Mouse (Mus musculus) intestine, embryonic 14.5 days (tissue): ENCODE results near the gene Fam3b. TPM values are rescaled to one million over a fixed set of nuclear protein-coding genes. Genes with fewer than 3 reads are reported as not detected.
A peak's percentile ranks its signal among the peaks of the same experiment; 100 is the strongest.

Experiments
- ATAC-seq: fragments of 200-750 bp; cut with Nextera tagmentation; replicated peaks from 2 replicates; pipeline ENCODE4 v1.8.0; 2017; ENCODE audit warnings: low read depth, moderate number of reproducible peaks, moderate TSS enrichment, moderate library complexity; ENCODE audit not compliant: low FRiP score, low TSS enrichment
- DNase-seq: peaks from one replicate; pipeline ENCODE4 v3.0.0-alpha.2; 2018; ENCODE audit warnings: low spot score
- H3K27ac ChIP-seq: fragments of 300-500 bp; sonication (generic); 2 replicates; pipeline ENCODE4 v1.5.1; 2014; ENCODE audit warnings: low read depth, mild to moderate bottlenecking, control low read depth
- H3K27me3 ChIP-seq: fragments of 300-500 bp; sonication (generic); replicated peaks from 2 replicates; pipeline ENCODE4 v1.6.1; 2014; ENCODE audit warnings: low read length, control low read depth; ENCODE audit not compliant: control insufficient read depth, insufficient read depth
- H3K36me3 ChIP-seq: fragments of 300-500 bp; sonication (generic); 2 replicates; pipeline ENCODE4 v1.6.1; 2014; ENCODE audit warnings: low read length, control low read depth; ENCODE audit not compliant: control insufficient read depth, insufficient read depth
- H3K4me1 ChIP-seq: fragments of 300-500 bp; sonication (generic); replicated peaks from 2 replicates; pipeline ENCODE4 v1.6.1; 2014; ENCODE audit warnings: low read length, control low read depth, mixed read lengths; ENCODE audit not compliant: control insufficient read depth, insufficient read depth
- H3K4me2 ChIP-seq: fragments of 300-500 bp; sonication (generic); 2 replicates; pipeline ENCODE4 v1.6.1; 2014; ENCODE audit warnings: low read length
- H3K4me3 ChIP-seq: fragments of 300-500 bp; sonication (generic); 2 replicates; pipeline ENCODE4 v1.5.1; 2014; ENCODE audit warnings: low read depth, low read length, control low read depth, mixed read lengths
- H3K9ac ChIP-seq: fragments of 300-500 bp; sonication (generic); 2 replicates; pipeline ENCODE4 v1.6.1; 2014; ENCODE audit warnings: mild to moderate bottlenecking, low read length
- H3K9me3 ChIP-seq: fragments of 300-500 bp; sonication (generic); 2 replicates; pipeline ENCODE4 v1.6.1; 2016; ENCODE audit warnings: low read length, control low read depth; ENCODE audit not compliant: control insufficient read depth
- WGBS: fragments of 180-500 bp; shearing (Covaris S2); extraction: QIAGEN DNeasy Blood & Tissue Kit; methylation state at CpG from one replicate; pipeline ENCODE4 v1.1.7; 2014; 5-methylcytosine and 5-hydroxymethylcytosine counted together
- polyA plus RNA-seq: library from polyadenylated mRNA; unstranded; fragments of >200 nt; fragmentation: Nextera tagmentation; extraction: Ambion mirVana; gene quantifications from 2 replicates; pipeline ENCODE4 v1.2.1, GENCODE M21; 2014

The Fam3b gene
- polyA plus RNA-seq, 1 experiment from 2014 or later = 0.26 TPM

GRCm38 (mm10) chr16:97447386-97447785 lies 67.2 kb downstream of the Fam3b start:
- no peak overlapping the region for H3K9ac ChIP-seq
- H3K4me3 ChIP-seq = no peak overlapping the region
- no peak overlapping the region for H3K4me2 ChIP-seq
- H3K27ac ChIP-seq = no peak overlapping the region
- H3K27me3 ChIP-seq = no peaks in the 10 kb centered on the region
- H3K36me3 ChIP-seq = no peaks in the 10 kb centered on the region
- no peak for DNase-seq
- no peaks in the 10 kb centered on the region for H3K4me1 ChIP-seq
- H3K9me3 ChIP-seq = no peaks in the 10 kb centered on the region
- no peak for ATAC-seq

GRCm38 (mm10) chr16:97443670-97444263 lies 70.8 kb downstream of the Fam3b start:
- H3K4me3 ChIP-seq = no peak overlapping the region
- peak; percentile 65 for DNase-seq
- H3K27me3 ChIP-seq = no peaks in the 10 kb centered on the region
- WGBS = 50% methylated on average over 14 of the region's 14 CpGs
- no peak overlapping the region for H3K4me2 ChIP-seq
- H3K4me1 ChIP-seq = no peaks in the 10 kb centered on the region
- no peak overlapping the region for H3K9ac ChIP-seq
- H3K27ac ChIP-seq = no peak overlapping the region
- H3K36me3 ChIP-seq = no peaks in the 10 kb centered on the region
- H3K9me3 ChIP-seq = no peaks in the 10 kb centered on the region
- peak; percentile 75; the same call in 1 of the 2 replicates for ATAC-seq

- ATAC-seq (no peak), DNase-seq (no peak)
- no peak overlapping the region for H3K4me3 ChIP-seq
- no peaks in the 10 kb centered on the region for H3K9me3 ChIP-seq
- no peaks in the 10 kb centered on the region for H3K36me3 ChIP-seq
- H3K9ac ChIP-seq = no peak overlapping the region
- no peaks in the 10 kb centered on the region for H3K4me1 ChIP-seq
- H3K4me2 ChIP-seq = no peak overlapping the region
- H3K27ac ChIP-seq = no peak overlapping the region
- H3K27me3 ChIP-seq = no peaks in the 10 kb centered on the region
- 69% methylated on average over 9 of the region's 9 CpGs for WGBS
Observed at GRCm38 (mm10) chr16:97441967-97442366, 72.6 kb downstream of the Fam3b start.

GRCm38 (mm10) chr16:97438191-97438590 lies 76.4 kb downstream of the Fam3b start:
- Histone ChIP-seq H3K9me3 (no peaks in the 10 kb centered on the region), H3K9ac (no peak overlapping the region), H3K4me3 (no peak overlapping the region), H3K4me2 (no peak overlapping the region), H3K4me1 (no peaks in the 10 kb centered on the region), H3K27me3 (no peaks in the 10 kb centered on the region), H3K36me3 (no peaks in the 10 kb centered on the region), H3K27ac (no peak overlapping the region)
- DNase-seq (no peak), ATAC-seq (no peak)
- WGBS = 82% methylated on average over 3 of the region's 3 CpGs

GRCm38 (mm10) chr16:97437448-97438056 lies 77.1 kb downstream of the Fam3b start:
- no peak overlapping the region for H3K4me3 ChIP-seq
- ATAC-seq = no peak
- H3K27me3 ChIP-seq = no peaks in the 10 kb centered on the region
- H3K4me1 ChIP-seq = no peaks in the 10 kb centered on the region
- H3K9ac ChIP-seq = no peak overlapping the region
- no peaks in the 10 kb centered on the region for H3K9me3 ChIP-seq
- DNase-seq = no peak
- 50% methylated on average over 1 of the region's 1 CpGs for WGBS
- H3K27ac ChIP-seq = no peak overlapping the region
- H3K4me2 ChIP-seq = no peak overlapping the region
- H3K36me3 ChIP-seq = no peaks in the 10 kb centered on the region

GRCm38 (mm10) chr16:97434206-97434605 lies 80.4 kb downstream of the Fam3b start:
- no peaks in the 10 kb centered on the region for H3K27me3 ChIP-seq
- H3K36me3 ChIP-seq = no peaks in the 10 kb centered on the region
- no peak overlapping the region for H3K9ac ChIP-seq
- DNase-seq (no peak), ATAC-seq (no peak)
- H3K9me3 ChIP-seq = no peaks in the 10 kb centered on the region
- H3K4me1 ChIP-seq = no peaks in the 10 kb centered on the region
- no peak overlapping the region for H3K4me2 ChIP-seq
- no peak overlapping the region for H3K4me3 ChIP-seq
- WGBS = 65% methylated on average over 2 of the region's 2 CpGs
- no peak overlapping the region for H3K27ac ChIP-seq

GRCm38 (mm10) chr16:97431328-97431727 lies 83.3 kb downstream of the Fam3b start:
- 69% methylated on average over 4 of the region's 4 CpGs for WGBS

GRCm38 (mm10) chr16:97430091-97430490 lies 84.5 kb downstream of the Fam3b start:
- ATAC-seq (no peak), DNase-seq (no peak)
- no peak overlapping the region for H3K4me3 ChIP-seq
- no peak overlapping the region for H3K9ac ChIP-seq
- no peaks in the 10 kb centered on the region for H3K27me3 ChIP-seq
- H3K4me1 ChIP-seq = no peaks in the 10 kb centered on the region
- 93% methylated on average over 4 of the region's 4 CpGs for WGBS
- no peak overlapping the region for H3K27ac ChIP-seq
- H3K36me3 ChIP-seq = no peaks in the 10 kb centered on the region
- H3K9me3 ChIP-seq = no peaks in the 10 kb centered on the region
- no peak overlapping the region for H3K4me2 ChIP-seq

More at GRCm38 (mm10) chr16:97431328-97431727, 83.3 kb downstream of the Fam3b start:
- Histone ChIP-seq H3K4me1 (no peaks in the 10 kb centered on the region), H3K4me3 (no peak overlapping the region), H3K27ac (no peak overlapping the region), H3K36me3 (no peaks in the 10 kb centered on the region), H3K4me2 (no peak overlapping the region), H3K27me3 (no peaks in the 10 kb centered on the region), H3K9me3 (no peaks in the 10 kb centered on the region), H3K9ac (no peak overlapping the region)
- no peak for DNase-seq
- no peak for ATAC-seq

GRCm38 (mm10) chr16:97428026-97428425 lies 86.6 kb downstream of the Fam3b start:
- H3K9ac ChIP-seq = no peak overlapping the region
- 80% methylated on average over 3 of the region's 3 CpGs for WGBS
- H3K4me1 ChIP-seq = no peaks in the 10 kb centered on the region
- no peak overlapping the region for H3K4me3 ChIP-seq
- no peak for ATAC-seq
- H3K27ac ChIP-seq = no peak overlapping the region
- no peaks in the 10 kb centered on the region for H3K36me3 ChIP-seq
- no peak for DNase-seq
- H3K4me2 ChIP-seq = no peak overlapping the region
- H3K27me3 ChIP-seq = no peaks in the 10 kb centered on the region
- H3K9me3 ChIP-seq = no peaks in the 10 kb centered on the region
